ENCODE assay signal across 8 mouse cellular contexts in the genomic region with DNA sequence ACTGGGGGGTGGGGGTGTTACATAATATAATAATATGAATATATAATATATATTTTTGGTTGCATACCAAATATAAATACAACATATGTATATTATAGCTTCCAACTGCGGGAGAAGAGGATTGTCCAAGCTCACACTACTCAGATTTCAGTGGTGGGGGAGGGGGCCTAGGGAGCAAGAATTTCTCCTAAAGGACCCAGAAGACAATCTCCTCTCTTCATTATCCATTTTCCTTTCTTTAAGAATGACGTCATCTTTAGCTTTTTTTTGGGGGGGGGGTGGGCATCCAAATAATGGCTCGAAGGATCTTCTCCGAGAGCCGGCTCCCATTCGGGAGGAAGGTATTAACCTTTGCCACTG. TPM values are rescaled to one million over a fixed set of nuclear protein-coding genes. Genes with fewer than 3 reads are reported as not detected.
A peak's percentile ranks its signal among the peaks of the same experiment; 100 is the strongest.
DNase-seq lines count a peak whose midpoint lies in the region; ATAC-seq and TF ChIP-seq lines count a peak whose summit lies in the region.

No protein-coding gene starts in this region.

- ATAC-seq in heart, embryonic 15.5 days (replicated peaks; ENCODE audit: insufficient number of reproducible peaks, insufficient read depth, low FRiP score, low read depth): no peak
- ATAC-seq in hindbrain, embryonic 11.5 days (ENCODE audit: low FRiP score): peak; percentile 3; the same call in 1 of the 2 replicates
- ATAC-seq in midbrain, embryonic 11.5 days (ENCODE audit: low FRiP score): 0 out of 2 replicates have a peak, but pooled peaks have one; percentile 4
- ATAC-seq in megakaryocyte progenitor cell, adult 5-6 weeks (replicated peaks; ENCODE audit: poor library complexity): no peak

- H3K9ac ChIP-seq in heart, embryonic 15.5 days: peak overlapping the region; percentile 56
- no peak overlapping the region for H3K9ac ChIP-seq in ES-E14 (ENCODE audit: insufficient read depth, low read depth, low read length, poor library complexity, severe bottlenecking)
- H3K9ac ChIP-seq in hindbrain, embryonic 11.5 days (ENCODE audit: low read depth, low read length): peak overlapping the region; percentile 15; the same call in 1 of the 2 replicates
- H3K9ac ChIP-seq in midbrain, embryonic 11.5 days (ENCODE audit: low read length): peak overlapping the region; percentile 53

- intact Hi-C loops in heart, postnatal 36 days (cut with DNase I): loop anchor here (5.0 to 10.0 kb wide), 2 partner anchors 133 to 501 kb away; no protein-coding TSS in a partner anchor

- peak overlapping the region; percentile 68 for H3K27ac ChIP-seq in heart, embryonic 15.5 days
- H3K27ac ChIP-seq in ES-E14 (ENCODE audit: insufficient read depth, low read depth, low read length, poor library complexity, severe bottlenecking): no peak overlapping the region
- 0 out of 2 replicates have a peak overlapping the region, but pooled peaks have one; percentile 56 for H3K27ac ChIP-seq in hindbrain, embryonic 11.5 days (ENCODE audit: low read depth, low read length)
- H3K27ac ChIP-seq in midbrain, embryonic 11.5 days (ENCODE audit: low read depth, low read length): peak overlapping the region; percentile 58

- in situ Hi-C loops in ES-E14 (cut with MboI; ENCODE audit: low sequenced_read_pairs in 2 of 2, unreplicated experiment in 2 of 2): loop anchor here in 1 of 2 experiments (10.0 kb wide), 1 partner anchor 953 kb away; no protein-coding TSS in a partner anchor

- peaks cover 83% of the 10 kb centered on the region for H3K4me1 ChIP-seq in heart, embryonic 15.5 days (replicated peaks)
- H3K4me1 ChIP-seq in ES-E14 (ENCODE audit: control insufficient read depth in 2 of 2, insufficient read depth in 2 of 2, low read length in 2 of 2, poor library complexity in 1 of 2): no peaks in the 10 kb centered on the region; a peak in 2 of 4 replicates
- peaks cover 10% of the 10 kb centered on the region for H3K4me1 ChIP-seq in hindbrain, embryonic 11.5 days (replicated peaks; ENCODE audit: control insufficient read depth, insufficient read depth, low read length)
- H3K4me1 ChIP-seq in midbrain, embryonic 11.5 days (ENCODE audit: control insufficient read depth, insufficient read depth, low read length): peaks cover 33% of the 10 kb centered on the region

- peak overlapping the region; percentile 95 for H3K4me2 ChIP-seq in heart, embryonic 15.5 days
- peak overlapping the region; percentile 81 for H3K4me2 ChIP-seq in hindbrain, embryonic 11.5 days (replicated peaks; ENCODE audit: low read depth, low read length)
- H3K4me2 ChIP-seq in midbrain, embryonic 11.5 days: peak overlapping the region; percentile 85

- no peaks in the 10 kb centered on the region for H3K9me3 ChIP-seq in heart, embryonic 15.5 days (replicated peaks)
- H3K9me3 ChIP-seq in ES-E14 (ENCODE audit: control insufficient read depth, insufficient read depth, low read depth, low read length): no peaks in the 10 kb centered on the region
- H3K9me3 ChIP-seq in hindbrain, embryonic 11.5 days (ENCODE audit: control insufficient read depth, low read length): no peaks in the 10 kb centered on the region
- no peaks in the 10 kb centered on the region for H3K9me3 ChIP-seq in midbrain, embryonic 11.5 days (ENCODE audit: control insufficient read depth, low read length)

- no peaks in the 10 kb centered on the region for H3K36me3 ChIP-seq in heart, embryonic 15.5 days
- no peaks in the 10 kb centered on the region for H3K36me3 ChIP-seq in ES-E14 (ENCODE audit: control insufficient read depth, insufficient read depth, low read length, poor library complexity, severe bottlenecking)
- H3K36me3 ChIP-seq in hindbrain, embryonic 11.5 days (ENCODE audit: control insufficient read depth, insufficient read depth, low read length): no peaks in the 10 kb centered on the region
- H3K36me3 ChIP-seq in midbrain, embryonic 11.5 days (ENCODE audit: control insufficient read depth, insufficient read depth, low read length): no peaks in the 10 kb centered on the region

- DNase-seq in heart, postnatal 36 days: no peak
- DNase-seq in ES-E14 (ENCODE audit: low read depth, low spot score): no peak
- peak; percentile 59 for DNase-seq in hindbrain, embryonic 11.5 days (ENCODE audit: low spot score)
- no peak for DNase-seq in midbrain, embryonic 11.5 days (ENCODE audit: low spot score, missing footprints)
- DNase-seq in ovary, postnatal 36 days (ENCODE audit: low spot score): no peak
- DNase-seq in layer of hippocampus, adult 9-11 months: no peak

- 0 out of 2 replicates have a peak, but pooled peaks cover 2% of the 10 kb centered on the region for H3K27me3 ChIP-seq in heart, embryonic 15.5 days
- peaks cover 13% of the 10 kb centered on the region for H3K27me3 ChIP-seq in hindbrain, embryonic 11.5 days (ENCODE audit: control insufficient read depth, insufficient read depth, low read length)
- peaks cover 17% of the 10 kb centered on the region for H3K27me3 ChIP-seq in midbrain, embryonic 11.5 days (ENCODE audit: control insufficient read depth, insufficient read depth, low read length)

- peak overlapping the region; percentile 75 for H3K4me3 ChIP-seq in heart, embryonic 15.5 days
- peak overlapping the region; percentile 31 to 61; a peak in 3 of 4 replicates for H3K4me3 ChIP-seq in ES-E14 (ENCODE audit: insufficient read depth in 1 of 2, low read depth in 1 of 2, low read length in 2 of 2, poor library complexity in 1 of 2, severe bottlenecking in 1 of 2)
- peak overlapping the region; percentile 50 for H3K4me3 ChIP-seq in hindbrain, embryonic 11.5 days (ENCODE audit: low read depth, low read length)
- H3K4me3 ChIP-seq in midbrain, embryonic 11.5 days (ENCODE audit: low read depth, low read length): peak overlapping the region; percentile 50

- 0% methylated on average over 6 of the region's 6 CpGs for WGBS in heart, embryonic 15.5 days
- 0% methylated on average over 6 of the region's 6 CpGs for WGBS in hindbrain, embryonic 11.5 days
- WGBS in midbrain, embryonic 11.5 days: 0% methylated on average over 6 of the region's 6 CpGs

TF ChIP-seq in ES-E14, 5 proteins besides CTCF, POLR2A, EP300 and RAD21:
- TF ChIP-seq HCFC1 (IDR thresholded peaks at IDR 0.05; ENCODE audit: borderline replicate concordance, insufficient read depth, low read length): no peak
- no peak for TF ChIP-seq CHD2 (IDR thresholded peaks at IDR 0.05; ENCODE audit: low read depth, low read length)
- TF ChIP-seq MAFK (IDR thresholded peaks at IDR 0.05; ENCODE audit: insufficient read depth, low read depth, low read length): no peak

RNA-seq across cellular contexts. Expression of gene Igfbp5, which starts 3.4 kb away (rescaled TPM):
- 79.0 and 101 TPM in 2 replicates for polyA plus RNA-seq in heart, embryonic 15.5 days (2015; fragmentation: Nextera tagmentation; extraction: Ambion mirVana)
- total RNA-seq in heart, postnatal 36 days (2021): 100 to 1,000 TPM in 1 of 2 experiments, 10 to 100 TPM in 1; 95.6 to 123 TPM
- 1.3 and 2.1 TPM in 2 replicates for total RNA-seq in ES-E14 (2012; rRNA removed)
- 28.1 and 34.8 TPM in 2 replicates for polyA plus RNA-seq in hindbrain, embryonic 11.5 days (2014; fragmentation: Nextera tagmentation; extraction: Ambion mirVana)
- 23.2 and 24.6 TPM in 2 replicates for polyA plus RNA-seq in midbrain, embryonic 11.5 days (2014; fragmentation: Nextera tagmentation; extraction: Ambion mirVana)
- 0.20 and 0.39 TPM in 2 replicates for total RNA-seq in megakaryocyte progenitor cell, adult 5-6 weeks (2015)
- 0.07 and 0.12 TPM in 2 replicates for total RNA-seq in megakaryocyte progenitor cell, adult 5-6 weeks (2017)

RNA-seq across cellular contexts. Expression of gene Igfbp2, which starts 47.0 kb away (rescaled TPM):
- polyA plus RNA-seq in heart, embryonic 15.5 days (2015; fragmentation: Nextera tagmentation; extraction: Ambion mirVana): 44.4 and 85.9 TPM in 2 replicates
- under 1 TPM in 1 of 2 experiments, not detected in 1; 0.22 TPM for total RNA-seq in heart, postnatal 36 days (2021)
- total RNA-seq in ES-E14 (2012; rRNA removed): 1,066 and 2,076 TPM in 2 replicates
- 521 and 561 TPM in 2 replicates for polyA plus RNA-seq in hindbrain, embryonic 11.5 days (2014; fragmentation: Nextera tagmentation; extraction: Ambion mirVana)
- polyA plus RNA-seq in midbrain, embryonic 11.5 days (2014; fragmentation: Nextera tagmentation; extraction: Ambion mirVana): 468 and 548 TPM in 2 replicates
- total RNA-seq in megakaryocyte progenitor cell, adult 5-6 weeks (2015): not detected in 2 replicates
- total RNA-seq in megakaryocyte progenitor cell, adult 5-6 weeks (2017): not detected in 2 replicates

Comparison
In these comparisons a context has a peak if more than half of its experiments do, and no peak if none do; other contexts are left out.
1. ATAC-seq: peak in hindbrain, embryonic 11.5 days (single experiment) and midbrain, embryonic 11.5 days (single experiment); none in heart, embryonic 15.5 days (single experiment) and megakaryocyte progenitor cell, adult 5-6 weeks (single experiment).
2. RNA of gene Igfbp5, which starts 3.4 kb away (total RNA-seq): 95.6 to 123 TPM in heart, postnatal 36 days; 1.3 to 2.1 TPM in ES-E14 and 0.07 to 0.39 TPM in megakaryocyte progenitor cell, adult 5-6 weeks; every median in the first group is over 10 times any median in the second.
3. RNA of gene Igfbp2, which starts 47.0 kb away (total RNA-seq): 1,066 to 2,076 TPM in ES-E14; 0.22 TPM in heart, postnatal 36 days and not detected in megakaryocyte progenitor cell, adult 5-6 weeks; every median in the first group is over 100 times any median in the second.
4. Peak in every context shown above with its lines, with median percentiles within 50 percentile points of each other: H3K4me2 ChIP-seq and H3K4me3 ChIP-seq.